Mouse (Mus musculus) cerebellum, postnatal 25 days (tissue): ENCODE measurements around the gene Hspa1l.
"Not testable (repeated sequence)": the region's sequence is repeated elsewhere in the genome, so short reads cannot be mapped to it uniquely, and the experiment has no call there.

Experiments used
- DNase-seq, 2 experiments: peaks; one replicate each; pipeline ENCODE4 v3.0.0; 2021; ENCODE audit warnings: mixed read lengths in 2 of 2

Gene Hspa1l

GRCm38 (mm10) chr17:34972069-34972749 is at the start of gene Hspa1l, which contains the start of gene Hspa1a:
Gene Hspa1l (plus strand): TSS chr17:34972703.
Gene Hspa1a (minus strand): TSS chr17:34972156.
- DNase-seq, result peak; percentile 83 to 90

GRCm38 (mm10) chr17:34922939-34923338 is 49.6 kb upstream of the Hspa1l start:
- no peak for DNase-seq

GRCm38 (mm10) chr17:34924258-34924657 is 48.2 kb upstream of the Hspa1l start:
- DNase-seq, result no peak

- DNase-seq, result no peak
These were observed 45.0 kb upstream of the Hspa1l start for GRCm38 (mm10) chr17:34927306-34928019.

DNA sequence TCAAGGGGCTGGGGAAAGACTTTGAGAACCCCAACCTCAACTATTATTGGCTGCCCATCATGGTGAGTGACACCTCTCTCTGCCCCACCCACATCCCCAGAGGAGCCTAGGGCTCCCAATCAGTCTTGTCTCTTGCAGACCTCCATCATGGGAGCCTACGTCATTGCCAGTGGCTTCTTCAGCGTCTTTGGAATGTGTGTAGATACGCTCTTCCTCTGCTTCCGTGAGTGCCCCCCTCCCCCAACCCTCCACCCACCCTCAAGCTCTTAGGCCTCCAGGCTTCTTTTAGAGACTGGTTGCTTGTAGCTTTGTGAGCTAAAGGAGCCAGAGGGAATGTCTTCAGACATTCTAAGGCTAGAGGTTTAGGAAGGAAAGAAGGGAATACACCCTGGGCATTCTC is 43.7 kb upstream of the Hspa1l start:
- DNase-seq, result no peak

GRCm38 (mm10) chr17:34931061-34931734 is 41.3 kb upstream of the Hspa1l start, which contains the start of gene Neu1:
Gene Neu1 (plus strand): TSS chr17:34931253.
- peak; percentile 99 for DNase-seq

DNA sequence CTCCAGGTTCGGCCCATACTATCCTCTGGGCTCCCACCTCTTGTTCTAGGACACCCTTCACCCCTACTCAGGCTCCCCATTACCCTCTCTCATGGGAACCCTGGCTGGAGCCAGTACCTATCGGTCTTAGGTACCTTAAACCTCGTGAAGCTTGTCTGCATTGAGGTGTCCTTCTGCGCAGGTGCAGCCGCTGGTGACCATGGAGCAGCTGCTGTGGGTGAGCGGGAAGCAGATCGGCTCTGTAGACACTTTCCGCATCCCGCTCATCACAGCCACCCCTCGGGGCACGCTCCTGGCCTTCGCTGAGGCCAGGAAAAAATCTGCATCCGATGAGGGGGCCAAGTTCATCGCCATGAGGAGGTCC is 40.8 kb upstream of the Hspa1l start:
- DNase-seq, result peak; percentile 64 to 68

- DNase-seq, result no peak
These were observed 40.2 kb upstream of the Hspa1l start for GRCm38 (mm10) chr17:34932287-34932686.

- no peak for DNase-seq
These were observed 38.5 kb upstream of the Hspa1l start for GRCm38 (mm10) chr17:34934031-34934430.

DNA sequence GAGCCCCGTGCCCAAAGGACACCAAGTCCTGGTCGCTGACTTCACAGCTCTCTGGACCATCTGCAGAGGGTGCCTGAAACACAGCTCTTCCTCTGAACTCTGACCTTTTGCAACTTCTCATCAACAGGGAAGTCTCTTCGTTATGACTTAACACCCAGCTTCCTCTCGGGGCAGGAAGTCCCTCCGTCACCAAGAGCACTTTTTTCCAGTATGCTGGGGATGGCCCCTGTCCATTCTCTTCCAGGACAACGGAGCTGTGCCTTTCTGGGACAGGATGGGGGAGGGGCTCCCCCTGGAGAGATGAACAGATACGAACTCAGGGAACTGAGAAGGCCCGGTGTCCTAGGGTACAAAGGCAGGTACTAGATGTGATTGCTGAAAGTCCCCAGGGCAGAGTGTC is 37.7 kb upstream of the Hspa1l start:
- no peak for DNase-seq

- DNase-seq, result no peak
These were observed 34.5 kb upstream of the Hspa1l start for GRCm38 (mm10) chr17:34937960-34938505.

DNA sequence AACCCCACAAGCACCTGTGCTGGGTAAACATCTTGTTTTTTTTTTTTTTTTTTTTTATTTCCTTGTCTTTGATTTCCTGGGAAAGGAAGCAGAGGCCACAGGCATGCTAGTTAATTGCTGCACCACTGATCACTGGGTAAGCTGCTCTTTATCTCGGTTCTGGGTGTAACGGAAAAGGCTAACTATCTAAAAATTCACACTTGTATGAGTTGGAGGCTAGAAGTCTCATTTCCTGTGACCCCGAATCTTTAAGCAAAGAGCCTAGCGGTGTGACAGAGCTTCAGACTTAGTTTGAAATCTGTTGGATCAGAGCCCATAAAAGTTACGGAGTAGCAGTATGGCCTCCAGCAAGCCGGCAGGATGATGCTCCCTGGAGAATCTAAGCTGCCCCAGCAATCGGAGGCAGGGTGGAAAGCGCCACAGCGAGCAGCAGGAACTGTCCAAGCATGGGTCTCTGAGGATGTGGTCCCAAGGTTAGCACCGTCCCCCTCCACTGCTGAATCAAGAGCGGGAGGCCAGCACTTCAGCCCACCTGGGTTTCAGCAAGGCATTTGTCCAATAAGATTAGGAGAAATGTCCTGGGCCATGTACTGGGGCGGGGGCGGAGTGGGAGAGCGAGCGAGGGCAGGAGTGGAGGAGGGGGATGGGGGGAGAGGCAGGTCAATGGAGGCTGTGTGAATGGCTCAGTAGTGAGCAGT is 31.0 kb upstream of the Hspa1l start:
- DNase-seq, result no peak

- DNase-seq, result no peak
These were observed 29.2 kb upstream of the Hspa1l start for GRCm38 (mm10) chr17:34943128-34943815.

GRCm38 (mm10) chr17:34944362-34944761 is 28.1 kb upstream of the Hspa1l start:
- no peak for DNase-seq

GRCm38 (mm10) chr17:34946486-34947140 is 25.9 kb upstream of the Hspa1l start:
- no peak for DNase-seq

- DNase-seq, result peak in 1 of 2 experiments; percentile 35
These were observed 24.9 kb upstream of the Hspa1l start for GRCm38 (mm10) chr17:34947606-34948005.

DNA sequence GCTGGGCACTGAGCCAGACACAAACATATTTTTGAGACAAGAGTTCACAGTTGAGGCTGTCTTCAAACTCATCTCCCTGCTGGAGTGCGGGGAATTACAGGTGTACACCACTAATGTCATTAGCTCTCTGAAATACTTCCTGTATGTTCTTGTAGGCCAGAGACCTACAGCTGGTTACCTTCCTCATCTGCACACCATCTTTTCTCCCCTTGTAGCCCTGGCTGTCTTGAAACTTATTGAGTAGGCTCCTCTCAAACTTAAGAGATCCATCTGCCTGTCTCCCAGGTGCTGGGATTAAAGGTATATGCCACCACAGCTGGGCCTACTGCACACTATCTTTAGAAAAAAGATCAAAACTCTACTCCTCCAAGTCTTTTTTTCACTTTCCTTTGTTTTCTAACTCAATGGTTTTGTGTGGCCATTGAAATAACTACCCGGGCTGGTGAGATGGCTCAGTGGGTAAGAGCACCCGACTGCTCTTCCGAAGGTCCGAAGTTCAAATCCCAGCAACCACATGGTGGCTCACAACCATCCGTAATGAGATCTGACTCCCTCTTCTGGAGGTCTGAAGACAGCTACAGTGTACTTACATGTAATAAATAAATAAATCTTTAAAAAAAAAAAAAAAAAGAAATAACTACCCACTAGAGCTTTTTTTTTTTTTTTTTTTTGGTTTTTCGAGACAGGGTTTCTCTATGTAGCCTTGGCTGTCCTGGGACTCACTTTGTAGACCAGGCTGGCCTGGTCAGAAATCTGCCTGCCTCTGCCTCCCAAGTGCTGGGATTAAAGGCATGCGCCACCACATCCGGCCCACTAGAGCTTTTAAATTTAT is 23.6 kb upstream of the Hspa1l start:
- not testable (repeated sequence) for DNase-seq

DNA sequence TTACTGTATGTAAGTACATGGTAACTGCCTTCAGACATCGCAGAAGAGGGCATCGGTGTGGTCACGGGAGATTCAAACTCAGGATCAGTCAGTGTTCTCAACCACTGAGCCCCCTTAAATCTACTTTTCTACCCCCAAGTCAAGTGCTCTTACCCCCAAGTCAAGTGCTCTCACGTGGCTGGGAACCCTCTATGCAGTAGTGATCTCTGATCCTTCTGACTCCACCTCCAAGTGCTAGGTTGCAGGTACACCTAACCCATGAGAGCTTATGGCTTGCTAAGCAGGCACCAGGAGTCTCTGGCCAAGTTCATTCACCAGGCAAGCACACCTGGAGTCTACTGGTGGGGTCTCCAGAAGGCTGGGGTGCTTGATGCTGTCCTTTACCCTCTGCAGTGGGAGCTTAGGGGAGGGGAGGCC is 22.9 kb upstream of the Hspa1l start:
- DNase-seq, result no peak

DNA sequence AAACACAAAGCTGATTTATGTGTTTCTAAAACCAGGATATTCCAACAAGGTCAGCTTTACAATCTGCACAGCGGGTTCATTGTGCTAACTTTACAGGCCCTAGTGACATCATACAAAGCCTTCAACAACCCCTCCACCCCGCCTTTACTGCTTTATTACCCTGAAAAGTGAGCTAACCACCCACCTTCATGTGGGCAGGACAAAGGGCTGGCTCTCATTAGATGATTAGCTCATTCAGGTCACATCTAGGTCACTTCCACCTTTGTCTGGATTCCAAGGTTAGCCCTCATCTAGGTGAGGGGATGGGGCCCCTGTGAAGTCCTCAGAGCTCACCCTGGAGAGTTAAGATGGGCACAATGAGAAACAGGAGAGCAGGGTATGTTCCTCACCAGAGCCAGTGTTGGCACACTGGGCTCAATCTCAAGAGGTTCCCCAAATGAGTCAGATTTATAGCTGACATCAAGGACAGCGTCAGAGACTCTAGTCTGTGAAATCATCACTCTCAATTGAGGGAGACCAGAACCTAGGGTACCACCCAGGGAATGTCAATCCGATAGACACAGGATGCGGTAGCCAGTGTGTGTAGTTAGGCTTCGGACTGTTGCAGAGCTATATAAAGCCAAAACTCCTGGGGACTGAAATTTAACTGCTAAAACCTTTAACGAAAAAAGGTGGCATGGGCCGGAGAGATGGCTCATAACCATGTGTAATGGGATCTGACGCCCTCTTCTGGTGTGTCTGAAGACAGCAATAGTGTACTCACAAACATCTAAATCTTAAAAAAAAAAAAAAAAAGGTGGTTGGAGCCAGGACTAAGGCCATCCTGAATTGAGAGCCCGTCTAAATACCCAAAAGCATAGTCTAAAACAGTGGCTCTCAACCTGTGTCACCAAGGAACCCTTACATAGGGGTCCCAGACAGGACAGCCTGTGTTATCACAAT is 21.7 kb upstream of the Hspa1l start:
- no peak for DNase-seq
